Mouse (Mus musculus): ENCODE results near the gene Msx1.
"Not testable (repeated sequence)": the region's sequence is repeated elsewhere in the genome, so short reads cannot be mapped to it uniquely, and the experiment has no call there.

Msx1 gene

GRCm38 (mm10) chr5:37824461-37824795 lies at the start of gene Msx1:
Gene Msx1, minus strand, starts transcription at chr5:37824583.
- DNase-seq, result peak; percentile 23

GRCm38 (mm10) chr5:37865471-37865870 lies 41.1 kb upstream of the Msx1 start:
- DNase-seq, result no peak

GRCm38 (mm10) chr5:37864309-37864708 lies 39.9 kb upstream of the Msx1 start:
- no peak for DNase-seq

GRCm38 (mm10) chr5:37860846-37861245 lies 36.5 kb upstream of the Msx1 start:
- no peak for DNase-seq

- peak; percentile 70 for DNase-seq
Measured at GRCm38 (mm10) chr5:37860151-37860721, 35.9 kb upstream of the Msx1 start.

- no peak for DNase-seq
Measured at GRCm38 (mm10) chr5:37857763-37858545, 33.6 kb upstream of the Msx1 start.

GRCm38 (mm10) chr5:37856057-37856456 lies 31.7 kb upstream of the Msx1 start:
- no peak for DNase-seq

GRCm38 (mm10) chr5:37854233-37854632 lies 29.9 kb upstream of the Msx1 start:
- DNase-seq, result no peak

GRCm38 (mm10) chr5:37851305-37851982 lies 27.1 kb upstream of the Msx1 start:
- no peak for DNase-seq

- no peak for DNase-seq
Measured at GRCm38 (mm10) chr5:37848991-37849719, 24.8 kb upstream of the Msx1 start.

- no peak for DNase-seq
Measured at GRCm38 (mm10) chr5:37836267-37836646, 11.9 kb upstream of the Msx1 start.

- DNase-seq, result no peak
Measured at GRCm38 (mm10) chr5:37835590-37836266, 11.3 kb upstream of the Msx1 start.

- no peak for DNase-seq
Measured at GRCm38 (mm10) chr5:37832766-37833165, 8.4 kb upstream of the Msx1 start.

GRCm38 (mm10) chr5:37832031-37832430 lies 7.6 kb upstream of the Msx1 start:
- no peak for DNase-seq

- not testable (repeated sequence) for DNase-seq
Measured at GRCm38 (mm10) chr5:37830436-37830835, 6.1 kb upstream of the Msx1 start.

- no peak for DNase-seq
Measured at GRCm38 (mm10) chr5:37829926-37830325, 5.5 kb upstream of the Msx1 start.

- DNase-seq, result no peak
Measured at GRCm38 (mm10) chr5:37829296-37829670, 4.9 kb upstream of the Msx1 start.

GRCm38 (mm10) chr5:37828591-37829295 lies 4.4 kb upstream of the Msx1 start:
- DNase-seq, result no peak

GRCm38 (mm10) chr5:37828001-37828400 lies 3.6 kb upstream of the Msx1 start:
- no peak for DNase-seq

- DNase-seq, result no peak
Measured at GRCm38 (mm10) chr5:37827626-37827950, 3.2 kb upstream of the Msx1 start.

GRCm38 (mm10) chr5:37826706-37827625 lies 2.6 kb upstream of the Msx1 start:
- no peak for DNase-seq

All from cerebellum, adult 11-12 months (tissue).